Mouse (Mus musculus) cerebellum, adult 8-10 months (tissue): ENCODE measurements around the gene Eml3.

Experiments used
- DNase-seq: peaks from one replicate; pipeline ENCODE4 v3.0.0; 2022

Eml3 gene

DNA sequence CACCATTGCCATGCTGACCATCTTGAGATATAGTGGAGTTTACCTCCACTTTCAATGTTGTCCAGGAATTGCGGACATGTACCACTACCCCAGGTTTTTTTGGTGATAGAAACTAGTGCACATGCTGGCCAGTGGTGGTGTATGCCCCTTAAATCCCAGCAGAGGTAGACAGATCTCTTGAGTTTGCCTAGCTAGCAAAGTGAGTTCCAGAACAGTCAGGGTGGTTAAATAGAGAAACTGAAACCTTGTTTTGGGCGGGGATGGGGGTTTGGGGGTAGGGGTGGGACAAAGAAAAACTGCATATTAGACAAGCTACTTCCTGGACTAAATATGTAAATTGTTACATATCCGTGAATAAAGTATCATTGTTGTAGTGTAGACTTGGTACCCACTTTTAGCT lies 10.4 kb upstream of the Eml3 start:
- DNase-seq: no peak

DNA sequence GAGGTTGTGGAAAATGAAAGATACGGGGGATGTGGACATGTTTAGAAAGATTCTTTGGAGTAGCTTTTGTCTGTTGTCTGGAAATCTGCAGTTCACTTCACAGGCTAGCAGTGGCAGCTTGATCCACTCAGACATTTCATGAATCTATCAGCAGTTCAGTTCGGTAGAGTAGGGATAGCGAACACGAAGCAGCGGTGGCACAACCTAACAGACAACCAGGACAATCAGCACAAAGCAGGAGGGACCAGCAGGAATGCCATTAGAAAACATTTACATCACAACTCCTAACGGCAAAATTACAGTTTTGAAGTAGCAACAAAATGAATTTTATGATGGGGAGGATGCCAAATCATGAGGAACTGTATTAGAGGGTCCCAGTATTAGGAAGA lies 9.7 kb upstream of the Eml3 start:
- no peak for DNase-seq

DNA sequence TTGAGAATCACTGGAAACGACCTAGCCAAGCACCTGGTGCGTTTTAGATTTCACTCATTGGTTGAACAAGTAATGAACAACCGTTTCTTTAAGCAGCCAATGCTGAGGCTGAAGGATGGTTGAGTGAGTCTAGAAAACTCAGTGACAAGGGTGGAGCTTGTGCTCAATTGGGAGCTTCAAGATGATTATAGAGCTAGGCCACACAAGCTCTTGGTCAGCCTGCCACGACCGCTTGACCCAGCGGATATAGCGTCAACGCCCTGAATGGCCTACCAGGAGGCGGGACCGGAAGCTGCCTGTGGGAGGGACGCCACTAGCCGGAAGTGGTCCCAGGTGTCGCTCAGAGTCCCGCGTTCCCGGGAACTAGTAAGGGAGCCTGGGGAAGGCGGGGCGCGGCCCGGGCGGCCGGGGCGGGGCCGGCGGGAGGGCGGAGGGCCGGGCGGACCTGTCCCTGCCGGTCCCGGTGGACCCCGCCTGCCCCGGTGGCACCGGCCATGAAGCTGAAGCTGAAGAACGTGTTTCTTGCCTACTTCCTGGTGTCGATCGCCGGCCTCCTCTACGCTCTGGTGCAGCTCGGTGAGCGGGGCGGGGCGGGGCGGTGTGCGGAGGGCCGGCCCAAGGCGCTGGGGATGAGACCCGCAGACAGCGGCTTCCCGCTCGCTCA lies 9.1 kb upstream of the Eml3 start, which contains the start of gene B3gat3:
Gene B3gat3, plus strand, starts transcription at position 302 of the 664 bp plus-strand sequence.
- DNase-seq: peak; percentile 94

DNA sequence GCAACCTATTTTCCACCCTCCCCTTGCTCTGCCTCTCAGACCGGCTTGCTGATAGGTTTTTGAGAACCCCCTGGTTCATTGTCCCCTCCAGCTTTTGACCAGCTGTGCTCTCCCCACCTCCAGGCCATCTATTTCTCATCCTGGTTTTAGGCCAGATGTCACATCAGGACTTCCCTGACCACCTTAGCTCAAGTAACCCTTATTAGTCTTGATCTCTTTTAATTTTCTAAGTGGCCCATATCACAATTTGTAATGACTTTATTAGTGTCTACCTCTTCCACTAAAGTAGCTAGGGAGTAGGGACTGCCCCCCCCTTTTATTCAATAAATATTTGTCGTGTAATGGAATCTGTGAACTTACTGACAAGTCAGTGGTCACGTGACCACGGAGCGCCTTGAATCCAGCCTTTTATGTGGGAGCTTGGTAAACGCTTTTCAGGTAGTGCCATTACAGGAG lies 8.5 kb upstream of the Eml3 start:
- DNase-seq: no peak

DNA sequence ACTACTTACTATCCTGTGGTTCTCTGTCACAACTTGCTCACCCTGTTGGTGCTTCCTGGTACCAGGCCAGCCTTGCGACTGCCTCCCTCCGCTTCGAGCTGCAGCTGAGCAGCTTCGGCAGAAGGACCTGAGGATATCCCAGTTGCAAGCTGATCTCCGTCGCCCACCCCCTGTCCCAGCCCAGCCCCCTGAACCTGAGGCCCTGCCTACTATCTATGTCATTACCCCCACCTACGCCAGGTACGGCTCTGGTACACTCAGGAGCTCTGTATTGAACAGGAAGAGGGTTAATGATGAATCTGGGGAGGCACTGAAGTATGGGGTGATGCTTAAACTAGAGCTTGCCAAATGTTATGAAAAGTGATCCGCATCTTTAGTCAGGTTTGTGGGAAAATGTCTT lies 7.6 kb upstream of the Eml3 start:
- no peak for DNase-seq

DNA sequence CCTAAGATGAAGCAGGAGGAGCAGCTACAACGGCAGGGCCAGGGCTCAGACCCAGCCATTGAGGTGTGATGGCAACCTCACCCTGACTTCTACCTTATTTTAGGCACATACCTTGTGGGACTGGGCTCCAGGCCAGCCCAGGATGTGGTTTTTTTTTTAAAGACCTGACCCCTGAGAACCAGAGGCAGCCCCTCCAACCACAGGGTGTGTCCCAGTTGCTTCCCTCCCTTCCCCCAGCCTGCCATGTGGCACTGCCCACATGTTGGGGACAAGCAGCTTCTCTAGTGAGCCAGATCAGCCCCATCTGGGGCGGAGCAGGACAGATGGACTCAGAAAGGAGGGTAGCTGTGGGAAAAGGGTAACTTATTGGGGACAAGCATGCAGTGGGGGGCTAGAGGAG lies 2.6 kb upstream of the Eml3 start:
- no peak for DNase-seq

DNA sequence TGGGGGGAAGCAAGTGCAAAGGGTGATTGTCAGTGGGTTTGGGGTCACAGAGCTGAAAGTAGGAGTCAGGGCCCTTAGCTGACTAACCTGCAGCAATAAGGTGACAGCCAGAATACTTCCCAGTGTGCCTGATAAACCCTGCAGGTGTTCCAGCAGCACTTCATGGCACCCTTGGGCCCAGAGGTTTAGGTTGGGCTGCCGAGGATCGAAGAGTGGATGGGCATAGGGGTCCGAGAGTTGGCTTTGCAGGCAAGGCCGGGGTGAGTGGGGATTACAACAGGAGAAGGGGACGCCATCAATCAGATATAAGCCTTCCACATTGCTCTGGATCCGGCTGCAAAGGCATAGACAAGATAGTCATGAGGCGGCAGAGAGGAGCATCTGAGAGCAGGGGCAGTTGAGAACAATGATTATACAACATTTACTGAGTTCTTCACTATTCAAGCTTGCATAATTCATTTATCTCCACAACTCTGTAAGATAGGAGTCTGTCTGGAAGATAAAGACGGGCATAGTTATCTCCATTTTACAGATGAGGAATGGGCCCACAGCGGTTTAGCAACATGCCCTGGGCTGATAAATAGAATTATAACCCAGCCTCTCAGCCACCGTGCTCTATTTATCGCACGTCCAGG lies 1.3 kb upstream of the Eml3 start:
- DNase-seq: no peak

DNA sequence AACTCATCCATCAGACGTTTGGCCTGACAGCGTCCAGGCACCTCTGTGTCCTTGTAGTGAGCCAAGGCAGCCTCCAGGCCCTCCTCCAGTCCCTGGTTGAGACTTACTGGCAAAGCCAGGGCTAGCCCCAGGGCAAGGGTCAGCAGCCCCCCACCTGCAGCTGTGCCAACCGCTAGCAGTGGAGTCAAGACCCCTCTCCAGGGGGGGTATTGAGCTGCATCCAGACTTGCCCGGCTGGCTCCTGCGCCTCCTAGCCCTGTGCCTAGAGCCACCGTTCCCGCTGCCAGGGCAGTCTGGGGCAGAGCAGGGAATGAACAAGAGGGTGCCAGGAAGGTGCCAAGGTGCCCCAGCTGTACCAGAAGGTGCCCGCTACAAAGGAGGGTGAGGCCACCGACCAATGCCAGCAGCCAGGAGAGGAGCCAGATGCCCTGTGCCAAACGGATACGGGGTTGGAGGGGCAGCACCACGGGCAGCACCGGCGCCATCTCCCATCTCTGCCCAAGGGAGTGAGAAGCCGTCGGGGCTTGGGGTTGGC lies 596 bp upstream of the Eml3 start:
- DNase-seq: no peak

DNA sequence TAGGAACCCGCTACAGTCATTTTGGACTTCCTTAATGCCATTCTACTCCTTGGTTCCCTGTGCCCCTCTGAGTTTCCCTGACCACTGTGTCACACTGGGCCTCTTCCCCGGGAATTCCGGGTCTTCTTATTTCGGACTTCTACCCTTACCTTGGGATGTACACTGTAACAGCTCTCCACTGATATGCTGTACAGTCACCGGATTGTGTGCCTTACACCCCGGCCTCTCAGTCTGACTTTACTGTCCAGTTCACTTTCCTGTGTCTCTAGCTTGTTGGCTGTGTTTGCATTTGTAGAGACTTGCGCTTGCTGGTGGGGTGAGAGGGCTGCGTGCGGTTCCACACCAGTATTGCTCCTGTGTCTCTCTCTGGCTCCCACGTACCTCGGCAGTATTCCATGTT lies 765 bp downstream of the Eml3 start:
- DNase-seq: no peak

DNA sequence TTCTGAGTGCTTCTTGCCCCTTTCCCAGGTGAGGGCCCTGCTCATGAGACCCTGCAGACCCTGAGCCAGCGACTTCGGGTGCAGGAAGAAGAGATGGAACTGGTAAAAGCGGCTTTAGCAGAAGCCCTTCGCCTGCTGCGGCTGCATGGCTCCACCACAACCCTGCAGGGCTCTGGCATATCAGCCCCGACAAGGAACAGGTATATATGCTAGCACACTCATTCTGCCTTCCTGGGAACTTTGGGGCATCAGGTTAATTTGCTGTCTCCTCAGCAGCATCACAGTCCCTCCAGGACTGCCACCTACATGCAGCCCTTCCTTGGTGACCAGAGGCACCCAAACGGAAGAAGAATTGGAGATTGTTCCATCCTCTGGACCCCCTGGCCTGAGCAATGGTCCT lies 1.4 kb downstream of the Eml3 start:
- no peak for DNase-seq

DNA sequence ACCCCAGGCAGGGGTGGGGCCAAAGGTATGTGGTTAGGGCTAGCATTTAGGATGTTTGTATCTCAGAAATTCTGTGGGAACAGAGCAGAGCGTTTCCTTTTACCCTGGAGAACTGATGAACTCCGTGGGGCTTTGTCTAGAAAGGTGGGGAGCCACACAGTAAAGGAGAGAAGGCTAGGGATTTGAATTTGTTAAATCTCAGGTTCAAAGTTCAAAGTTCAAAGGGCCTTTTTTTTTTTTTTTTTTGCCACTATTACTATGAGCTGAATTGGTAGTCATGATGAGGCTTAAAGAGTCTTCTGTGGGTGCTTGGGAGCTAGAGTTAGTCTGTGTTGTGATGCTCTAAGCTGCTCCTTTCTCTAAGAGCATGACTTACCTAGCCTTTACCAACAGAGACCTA lies 7.4 kb downstream of the Eml3 start:
- no peak for DNase-seq

DNA sequence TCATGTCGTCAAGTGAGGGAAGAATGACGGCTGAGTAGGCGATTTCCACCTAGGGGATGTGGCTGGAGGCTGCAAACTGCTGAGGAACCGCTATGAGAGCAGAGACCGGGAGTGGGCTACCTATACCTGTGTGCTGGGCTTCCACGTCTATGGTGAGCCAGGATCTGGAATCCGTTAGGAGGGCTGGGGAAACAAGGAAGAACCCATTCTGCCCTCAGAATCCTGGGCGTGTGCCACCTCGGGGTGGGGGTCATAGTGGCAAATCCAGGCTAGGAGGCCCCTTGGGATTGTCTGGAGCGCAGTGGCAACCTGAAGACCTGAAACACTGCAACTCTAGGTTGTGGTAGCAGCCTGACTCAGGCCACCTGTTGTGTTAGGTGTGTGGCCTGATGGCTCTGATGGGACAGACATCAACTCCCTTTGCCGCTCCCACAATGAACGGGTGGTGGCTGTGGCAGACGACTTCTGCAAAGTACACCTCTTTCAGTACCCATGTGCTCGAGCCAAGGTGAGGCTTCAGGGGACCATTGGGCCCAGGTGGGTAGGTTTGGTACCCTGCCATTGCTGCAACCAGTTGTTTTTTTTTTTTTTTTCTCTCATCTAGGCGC lies 11.3 kb downstream of the Eml3 start:
- peak; percentile 47 for DNase-seq

DNA sequence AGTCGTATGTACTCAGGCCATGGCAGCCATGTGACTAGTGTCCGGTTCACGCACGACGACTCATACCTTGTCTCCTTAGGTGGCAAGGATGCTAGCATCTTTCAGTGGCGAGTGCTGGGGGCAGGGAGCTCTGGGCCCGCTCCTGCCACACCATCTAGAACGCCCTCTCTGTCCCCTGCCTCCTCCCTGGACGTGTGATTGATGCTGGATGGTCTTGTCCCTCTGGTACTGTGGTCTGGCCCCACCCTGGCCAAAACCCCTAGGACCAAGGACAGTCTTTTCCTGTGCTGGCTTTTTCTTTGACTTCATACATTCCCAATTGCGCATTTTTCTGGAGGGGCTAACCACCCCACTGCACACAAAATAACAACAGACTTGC lies 11.8 kb downstream of the Eml3 start:
- no peak for DNase-seq

DNA sequence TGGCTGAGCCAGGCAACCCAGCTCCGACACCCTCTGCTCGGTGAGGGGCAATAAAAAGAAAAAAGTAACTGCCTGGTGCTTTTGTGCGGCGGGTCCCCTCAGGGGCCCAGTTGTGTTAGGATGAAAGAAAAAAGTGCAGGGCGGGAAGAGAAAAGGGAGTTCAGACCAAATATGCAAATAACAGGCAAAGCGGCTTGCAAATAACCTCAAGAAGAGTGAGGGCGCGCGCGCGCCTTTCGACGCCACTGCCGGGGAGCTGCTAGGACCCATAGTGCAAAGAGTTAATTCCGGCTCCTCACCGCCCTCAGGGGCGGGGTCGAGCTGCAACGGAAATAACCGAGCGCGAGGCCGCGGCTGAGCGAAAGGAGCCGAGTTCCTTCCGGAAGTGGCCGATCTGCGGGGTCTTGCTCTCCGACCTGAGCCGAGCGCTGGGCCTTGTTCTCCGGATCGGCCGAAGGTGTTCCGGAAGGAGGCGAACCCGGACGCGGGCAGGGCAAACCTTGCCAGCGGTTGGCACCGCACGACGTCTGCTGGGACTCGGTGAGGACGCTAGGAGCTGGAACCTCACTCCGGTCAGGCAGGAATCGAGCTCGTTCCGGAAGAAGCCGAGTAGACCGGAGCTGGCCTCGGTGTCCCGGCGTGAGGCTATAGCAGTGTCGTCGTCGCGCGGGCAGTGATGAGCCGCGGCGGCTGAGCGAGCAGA lies 12.3 kb downstream of the Eml3 start, which contains the start of gene Mta2:
Gene Mta2, plus strand, starts transcription at position 361 of the 703 bp plus-strand sequence.
- peak; percentile 97 for DNase-seq

DNA sequence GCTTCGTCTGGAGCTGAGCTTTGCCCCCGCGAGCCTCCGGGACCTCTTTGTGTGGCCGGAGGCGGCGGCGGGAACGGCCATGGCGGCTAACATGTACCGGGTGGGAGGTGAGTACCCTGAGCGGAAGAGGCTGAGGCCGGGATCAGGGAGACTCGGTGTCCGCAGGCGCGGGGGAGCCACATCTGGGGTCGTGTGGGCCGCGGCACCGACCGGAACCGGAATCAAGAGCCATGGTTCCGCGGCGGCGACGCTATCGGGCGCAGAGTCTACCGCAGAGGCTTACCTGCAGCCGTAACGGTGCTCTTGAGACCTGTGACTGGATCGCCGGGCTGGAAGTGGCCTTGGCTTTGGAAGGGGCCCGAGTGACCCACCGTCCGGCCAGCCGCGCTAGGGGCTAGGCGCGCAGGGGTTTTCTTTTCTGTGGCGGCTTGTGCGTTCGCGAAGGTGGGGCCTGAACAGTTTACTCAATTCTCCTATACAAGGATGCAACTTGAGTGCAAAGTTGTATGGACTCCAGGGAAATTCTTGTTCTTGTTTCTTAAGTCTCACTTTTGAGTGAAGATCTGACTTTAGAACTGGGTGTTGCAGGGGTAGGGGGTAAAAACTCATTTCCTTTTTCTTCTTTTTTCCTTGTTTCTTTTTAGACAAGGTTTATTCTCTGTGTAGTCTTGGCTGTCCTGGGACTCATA lies 13.1 kb downstream of the Eml3 start:
- no peak for DNase-seq

DNA sequence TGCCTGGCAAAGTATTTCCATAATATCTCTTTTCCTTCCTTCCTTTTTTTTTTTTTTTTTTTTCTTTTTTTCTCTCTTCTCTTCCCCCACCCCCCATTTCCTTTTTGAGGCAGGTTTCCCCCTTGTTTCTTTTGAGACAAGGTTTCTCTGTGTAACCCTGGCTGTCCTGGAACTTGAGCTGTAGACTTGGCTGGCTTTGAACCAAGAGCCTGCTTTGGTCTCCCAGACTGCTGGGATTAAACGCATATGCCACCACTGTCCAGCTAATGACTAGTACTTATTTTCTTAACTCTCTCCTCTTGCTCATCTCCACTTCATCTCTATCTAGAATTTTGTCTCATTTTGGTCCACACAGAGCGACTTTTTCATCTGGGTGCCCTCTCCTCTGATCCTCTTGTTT lies 13.7 kb downstream of the Eml3 start:
- DNase-seq: no peak

DNA sequence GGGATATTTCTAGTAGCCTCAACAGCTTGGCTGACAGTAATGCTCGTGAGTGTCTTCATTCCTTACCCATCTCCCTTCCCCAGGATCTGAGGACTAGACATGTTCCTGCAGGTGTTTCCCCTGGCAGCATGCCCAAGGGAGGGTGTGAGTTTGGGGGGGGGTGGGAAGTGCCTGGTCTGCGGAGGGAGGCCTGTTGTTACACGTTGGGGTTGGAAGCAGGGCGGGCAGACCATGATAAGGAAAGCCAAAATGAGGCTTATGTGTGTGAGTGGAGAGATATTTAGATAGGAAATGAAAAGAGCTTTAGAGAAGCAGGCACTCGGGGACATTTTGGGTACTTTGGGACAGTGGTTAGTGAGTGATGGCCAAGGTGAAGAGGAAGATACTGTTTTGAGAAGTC lies 14.7 kb downstream of the Eml3 start:
- no peak for DNase-seq

DNA sequence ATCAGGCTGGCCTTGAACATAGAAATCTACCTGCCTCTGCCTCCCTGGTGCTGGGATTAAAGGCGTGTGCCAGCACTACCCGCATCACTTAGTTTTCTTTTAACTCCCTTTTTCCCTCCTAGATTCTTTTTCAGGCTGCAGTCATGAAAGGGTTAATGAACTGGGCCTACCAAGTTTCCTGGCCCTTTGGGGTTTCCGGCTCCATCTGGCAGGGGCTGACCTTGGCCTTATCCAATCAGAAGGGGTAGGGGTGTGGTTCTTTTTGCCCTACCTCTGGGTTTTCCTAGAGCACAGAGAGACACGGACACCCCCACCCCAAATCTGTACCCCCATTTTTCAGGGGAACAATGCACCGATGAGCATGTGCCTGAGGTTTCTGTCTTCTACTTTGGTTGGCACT lies 15.4 kb downstream of the Eml3 start:
- DNase-seq: peak; percentile 20

DNA sequence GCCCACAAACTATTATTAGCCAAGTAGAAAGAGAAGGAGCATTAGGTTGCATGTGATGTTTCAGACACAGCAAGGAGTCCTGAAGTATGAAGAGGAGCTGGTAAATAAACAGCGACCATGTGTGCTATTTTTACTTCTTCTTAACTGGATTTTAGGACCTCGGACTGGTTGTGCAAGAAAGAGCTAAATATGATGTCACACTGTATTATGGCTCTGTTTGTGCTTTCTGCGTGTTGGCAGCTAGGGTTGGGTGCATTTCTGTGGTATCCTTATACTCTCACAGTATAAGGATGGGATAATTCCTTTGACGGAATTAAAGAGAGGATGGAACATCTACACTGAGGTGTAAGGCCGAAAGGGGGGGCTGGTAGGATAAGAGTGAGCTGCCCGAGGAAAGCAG lies 15.9 kb downstream of the Eml3 start:
- no peak for DNase-seq

DNA sequence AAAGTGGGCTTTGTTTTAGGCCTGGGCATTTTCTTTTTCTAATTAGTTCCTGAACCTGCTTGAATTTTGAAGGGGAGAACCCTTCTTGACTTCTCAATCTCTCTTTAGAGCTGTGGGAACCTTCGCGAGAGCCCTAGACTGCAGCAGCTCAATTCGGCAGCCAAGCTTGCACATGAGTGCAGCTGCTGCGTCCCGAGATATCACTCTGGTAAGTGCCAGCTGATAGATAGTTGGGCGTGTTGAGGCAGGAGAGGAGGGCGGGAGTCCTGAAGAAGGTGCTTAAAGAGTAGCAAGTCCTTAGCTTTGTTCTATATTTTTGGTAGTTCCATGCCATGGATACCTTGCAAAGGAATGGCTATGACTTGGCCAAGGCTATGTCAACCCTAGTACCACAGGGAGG lies 17.6 kb downstream of the Eml3 start:
- DNase-seq: no peak

DNA sequence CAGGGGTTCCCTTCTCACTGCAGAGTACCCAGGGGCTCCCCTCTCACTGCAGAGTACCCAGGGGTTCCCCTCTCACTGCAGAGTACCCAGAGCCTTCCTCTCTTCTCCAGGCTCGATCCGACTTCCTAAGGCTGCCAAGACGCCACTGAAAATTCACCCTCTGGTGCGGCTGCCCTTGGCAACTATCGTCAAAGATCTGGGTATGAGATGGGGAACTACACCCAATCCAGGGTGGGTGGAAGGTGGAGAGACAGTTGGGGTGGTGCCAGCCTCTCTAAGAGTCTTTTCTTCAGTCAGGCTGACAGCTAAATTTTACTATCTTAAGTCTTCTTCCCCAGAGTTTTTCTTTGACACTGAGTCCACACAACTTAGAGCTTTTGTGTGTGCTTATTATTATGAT lies 20.8 kb downstream of the Eml3 start:
- DNase-seq: no peak

DNA sequence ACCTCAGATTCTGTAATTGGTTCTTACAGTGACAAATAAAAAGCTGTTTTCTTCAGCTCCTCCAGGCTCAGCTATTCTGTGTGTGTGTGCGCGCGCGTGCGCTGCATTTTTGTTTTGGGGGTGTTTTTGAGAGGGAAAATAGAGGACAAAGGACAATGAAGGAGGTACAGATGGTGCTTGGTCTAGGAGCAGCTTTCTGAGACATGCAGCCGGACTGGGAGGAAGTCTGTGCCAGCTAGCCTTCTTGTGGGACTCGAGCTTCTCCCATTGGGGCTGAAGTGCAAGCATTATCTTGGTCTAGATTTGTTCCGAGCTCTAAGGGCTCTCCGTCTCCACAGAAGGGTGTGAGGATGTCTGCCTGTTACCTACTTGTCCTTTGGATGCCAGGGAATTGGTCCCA lies 22.9 kb downstream of the Eml3 start:
- peak; percentile 25 for DNase-seq
